Mouse (Mus musculus) spleen, adult 2 months (tissue): ENCODE results near the gene Nav3.

Experiments used
- CTCF ChIP-seq: fragments of 200-500 bp; IDR thresholded peaks from 2 replicates; pipeline ENCODE4 v1.5.1; 2011; ENCODE audit warnings: mild to moderate bottlenecking, inconsistent platforms; ENCODE audit not compliant: insufficient read depth, insufficient read length, insufficient replicate concordance; ENCODE audit errors: extremely low read depth
- POLR2A ChIP-seq: fragments of 200-500 bp; IDR thresholded peaks from 2 replicates; pipeline ENCODE4 v1.6.1; 2011; ENCODE audit warnings: low read depth, low read length, inconsistent platforms

- TF ChIP-seq CTCF = no peak
- TF ChIP-seq POLR2A = no peak
These were observed 649.1 kb downstream of the Nav3 start for GRCm38 (mm10) chr10:109806782-109807493.
